Mouse (Mus musculus): ENCODE data around the gene Smarcc2. TPM values are rescaled to one million over a fixed set of nuclear protein-coding genes. Genes with fewer than 3 reads are reported as not detected.

The Smarcc2 gene
- polyA plus RNA-seq, 1 experiment from 2014 or later, result 64.5 TPM

- Histone ChIP-seq H3K27ac (ENCODE audit: low read length) (no peak overlapping the region), H3K27me3 (ENCODE audit: insufficient read depth, low read length) (peaks cover 3% of the 10 kb centered on the region; the same call in 1 of the 2 replicates), H3K9ac (replicated peaks; ENCODE audit: low read length) (no peak overlapping the region), H3K4me3 (ENCODE audit: low read length) (no peak overlapping the region), H3K9me3 (ENCODE audit: low read length) (no peaks in the 10 kb centered on the region), H3K36me3 (ENCODE audit: insufficient read depth, low read length) (peaks cover 18% of the 10 kb centered on the region; the same call in 1 of the 2 replicates), H3K4me2 (replicated peaks; ENCODE audit: low read depth, low read length) (no peak overlapping the region), H3K4me1 (ENCODE audit: insufficient read depth, low read length) (peaks cover 8% of the 10 kb centered on the region)
- 82% methylated on average over 7 of the region's 7 CpGs for WGBS
- no peak for ATAC-seq (ENCODE audit: low FRiP score, low TSS enrichment)
Measured at GRCm38 (mm10) chr10:128518833-128519232, 59.8 kb downstream of the Smarcc2 start.

- H3K4me1 ChIP-seq (ENCODE audit: insufficient read depth, low read length), result peaks cover 14% of the 10 kb centered on the region
- H3K27ac ChIP-seq (ENCODE audit: low read length), result no peak overlapping the region
- H3K4me3 ChIP-seq (ENCODE audit: low read length), result no peak overlapping the region
- peaks cover 18% of the 10 kb centered on the region; the same call in 1 of the 2 replicates for H3K36me3 ChIP-seq (ENCODE audit: insufficient read depth, low read length)
- no peaks in the 10 kb centered on the region for H3K9me3 ChIP-seq (ENCODE audit: low read length)
- peaks cover 3% of the 10 kb centered on the region; the same call in 1 of the 2 replicates for H3K27me3 ChIP-seq (ENCODE audit: insufficient read depth, low read length)
- H3K9ac ChIP-seq (replicated peaks; ENCODE audit: low read length), result no peak overlapping the region
- no peak overlapping the region for H3K4me2 ChIP-seq (replicated peaks; ENCODE audit: low read depth, low read length)
- no peak for ATAC-seq (ENCODE audit: low FRiP score, low TSS enrichment)
- WGBS, result 87% methylated on average over 16 of the region's 16 CpGs
Measured at GRCm38 (mm10) chr10:128520591-128520990, 61.5 kb downstream of the Smarcc2 start.

GRCm38 (mm10) chr10:128522351-128522750, 63.3 kb downstream of the Smarcc2 start:
- Histone ChIP-seq H3K27me3 (ENCODE audit: insufficient read depth, low read length) (no peaks in the 10 kb centered on the region; the same call in 1 of the 2 replicates), H3K27ac (ENCODE audit: low read length) (no peak overlapping the region), H3K4me3 (ENCODE audit: low read length) (no peak overlapping the region), H3K9me3 (ENCODE audit: low read length) (no peaks in the 10 kb centered on the region), H3K9ac (replicated peaks; ENCODE audit: low read length) (no peak overlapping the region), H3K4me1 (ENCODE audit: insufficient read depth, low read length) (peaks cover 13% of the 10 kb centered on the region), H3K4me2 (replicated peaks; ENCODE audit: low read depth, low read length) (no peak overlapping the region), H3K36me3 (ENCODE audit: insufficient read depth, low read length) (peaks cover 18% of the 10 kb centered on the region; the same call in 1 of the 2 replicates)
- no peak for ATAC-seq (ENCODE audit: low FRiP score, low TSS enrichment)
- 75% methylated on average over 6 of the region's 6 CpGs for WGBS

- WGBS, result 15% methylated on average over 11 of the region's 11 CpGs
- Histone ChIP-seq H3K27me3 (ENCODE audit: insufficient read depth, low read length) (no peaks in the 10 kb centered on the region), H3K9me3 (ENCODE audit: low read length) (no peaks in the 10 kb centered on the region), H3K4me3 (ENCODE audit: low read length) (peak overlapping the region; percentile 84), H3K4me1 (ENCODE audit: insufficient read depth, low read length) (peaks cover 13% of the 10 kb centered on the region), H3K9ac (replicated peaks; ENCODE audit: low read length) (peak overlapping the region; percentile 82), H3K36me3 (ENCODE audit: insufficient read depth, low read length) (peaks cover 11% of the 10 kb centered on the region; the same call in 1 of the 2 replicates), H3K27ac (ENCODE audit: low read length) (no peak overlapping the region), H3K4me2 (replicated peaks; ENCODE audit: low read depth, low read length) (peak overlapping the region; percentile 100)
- no peak for ATAC-seq (ENCODE audit: low FRiP score, low TSS enrichment)
Measured at GRCm38 (mm10) chr10:128524111-128524731, 65.2 kb downstream of the Smarcc2 start.

GRCm38 (mm10) chr10:128524732-128525662, 65.9 kb downstream of the Smarcc2 start:
- peak; percentile 33 for ATAC-seq (ENCODE audit: low FRiP score, low TSS enrichment)
- no peaks in the 10 kb centered on the region for H3K27me3 ChIP-seq (ENCODE audit: insufficient read depth, low read length)
- H3K36me3 ChIP-seq (ENCODE audit: insufficient read depth, low read length), result peaks cover 7% of the 10 kb centered on the region; the same call in 1 of the 2 replicates
- peak overlapping the region; percentile 100 for H3K4me2 ChIP-seq (replicated peaks; ENCODE audit: low read depth, low read length)
- peak overlapping the region; percentile 82 for H3K9ac ChIP-seq (replicated peaks; ENCODE audit: low read length)
- peaks cover 13% of the 10 kb centered on the region for H3K4me1 ChIP-seq (ENCODE audit: insufficient read depth, low read length)
- H3K9me3 ChIP-seq (ENCODE audit: low read length), result no peaks in the 10 kb centered on the region
- WGBS, result under 1% methylated on average over 58 of the region's 58 CpGs
- H3K27ac ChIP-seq (ENCODE audit: low read length), result peak overlapping the region; percentile 80
- peak overlapping the region; percentile 84 for H3K4me3 ChIP-seq (ENCODE audit: low read length)

GRCm38 (mm10) chr10:128525671-128526308, 66.7 kb downstream of the Smarcc2 start, which contains the start of gene Esyt1:
Gene Esyt1, minus strand, starts transcription at chr10:128525871.
- H3K4me3 ChIP-seq (ENCODE audit: low read length), result peak within 1 kb of the TSS; percentile 84

GRCm38 (mm10) chr10:128526366-128527356, 67.6 kb downstream of the Smarcc2 start:
- 29% methylated on average over 28 of the region's 28 CpGs for WGBS
- no peak for ATAC-seq (ENCODE audit: low FRiP score, low TSS enrichment)
- peak overlapping the region; percentile 45 for H3K9ac ChIP-seq (replicated peaks; ENCODE audit: low read length)

More at GRCm38 (mm10) chr10:128525671-128526308, 66.7 kb downstream of the Smarcc2 start, which contains the start of gene Esyt1:
- 0 out of 2 replicates have a peak, but pooled peaks cover 2% of the 10 kb centered on the region for H3K36me3 ChIP-seq (ENCODE audit: insufficient read depth, low read length)
- under 1% methylated on average over 37 of the region's 37 CpGs for WGBS
- no peaks in the 10 kb centered on the region for H3K27me3 ChIP-seq (ENCODE audit: insufficient read depth, low read length)
- peak within 1 kb of the TSS; percentile 80 for H3K27ac ChIP-seq (ENCODE audit: low read length)
- no peaks in the 10 kb centered on the region for H3K9me3 ChIP-seq (ENCODE audit: low read length)
- peak within 1 kb of the TSS; percentile 82 for H3K9ac ChIP-seq (replicated peaks; ENCODE audit: low read length)
- H3K4me2 ChIP-seq (replicated peaks; ENCODE audit: low read depth, low read length), result peak within 1 kb of the TSS; percentile 100
- peak; percentile 99 for ATAC-seq (ENCODE audit: low FRiP score, low TSS enrichment)
- peaks cover 13% of the 10 kb centered on the region for H3K4me1 ChIP-seq (ENCODE audit: insufficient read depth, low read length)

GRCm38 (mm10) chr10:128535206-128535605, 76.2 kb downstream of the Smarcc2 start:
- 85% methylated on average over 2 of the region's 2 CpGs for WGBS
- Histone ChIP-seq H3K4me2 (replicated peaks; ENCODE audit: low read depth, low read length) (no peak overlapping the region), H3K9ac (replicated peaks; ENCODE audit: low read length) (no peak overlapping the region), H3K27ac (ENCODE audit: low read length) (no peak overlapping the region), H3K4me3 (ENCODE audit: low read length) (no peak overlapping the region), H3K36me3 (ENCODE audit: insufficient read depth, low read length) (no peaks in the 10 kb centered on the region), H3K4me1 (ENCODE audit: insufficient read depth, low read length) (peaks cover 3% of the 10 kb centered on the region; the same call in 1 of the 2 replicates), H3K27me3 (ENCODE audit: insufficient read depth, low read length) (no peaks in the 10 kb centered on the region), H3K9me3 (ENCODE audit: low read length) (no peaks in the 10 kb centered on the region)
- ATAC-seq (ENCODE audit: low FRiP score, low TSS enrichment), result no peak

More at GRCm38 (mm10) chr10:128526366-128527356, 67.6 kb downstream of the Smarcc2 start:
- Histone ChIP-seq H3K4me3 (ENCODE audit: low read length) (peak overlapping the region; percentile 84), H3K27me3 (ENCODE audit: insufficient read depth, low read length) (no peaks in the 10 kb centered on the region), H3K9me3 (ENCODE audit: low read length) (no peaks in the 10 kb centered on the region), H3K4me1 (ENCODE audit: insufficient read depth, low read length) (peaks cover 13% of the 10 kb centered on the region), H3K36me3 (ENCODE audit: insufficient read depth, low read length) (no peaks in the 10 kb centered on the region), H3K27ac (ENCODE audit: low read length) (peak overlapping the region; percentile 35), H3K4me2 (replicated peaks; ENCODE audit: low read depth, low read length) (peak overlapping the region; percentile 100)

All from kidney, embryonic 16.5 days (tissue).